Mouse (Mus musculus) spleen, adult 2 months (tissue): ENCODE measurements around the gene Ap3m1. TPM values are rescaled to one million over a fixed set of nuclear protein-coding genes. Genes with fewer than 3 reads are reported as not detected.

Source experiments
- DNase-seq, 2 experiments: peaks; one replicate each; pipeline versions ENCODE4 v3.0.0 to v3.0.0-alpha.2; 2012 to 2021; ENCODE audit warnings: low spot score in 2 of 2, low read depth in 1 of 2
- H3K27ac ChIP-seq: fragments of 200-500 bp; 2 replicates; pipeline ENCODE4 v1.5.1; 2012; ENCODE audit warnings: low read length, inconsistent platforms; ENCODE audit not compliant: insufficient read depth
- H3K27me3 ChIP-seq: fragments of 200-500 bp; 2 replicates; pipeline ENCODE4 v1.6.1; 2012; ENCODE audit warnings: mild to moderate bottlenecking, moderate library complexity, low read length, inconsistent platforms; ENCODE audit not compliant: control insufficient read depth, insufficient read depth
- H3K36me3 ChIP-seq: fragments of 200-500 bp; 2 replicates; pipeline ENCODE4 v1.6.1; 2012; ENCODE audit warnings: mild to moderate bottlenecking, low read length, inconsistent platforms; ENCODE audit not compliant: control insufficient read depth, insufficient read depth
- H3K4me1 ChIP-seq: fragments of 200-500 bp; 2 replicates; pipeline ENCODE4 v1.6.1; 2011; ENCODE audit warnings: inconsistent platforms; ENCODE audit not compliant: control insufficient read depth, insufficient read depth, insufficient read length
- H3K4me3 ChIP-seq: fragments of 200-500 bp; 2 replicates; pipeline ENCODE4 v1.5.1; 2011; ENCODE audit warnings: mild to moderate bottlenecking, inconsistent platforms; ENCODE audit not compliant: insufficient read depth, insufficient read length; ENCODE audit errors: extremely low read depth
- CTCF ChIP-seq: fragments of 200-500 bp; IDR thresholded peaks from 2 replicates; pipeline ENCODE4 v1.5.1; 2011; ENCODE audit warnings: mild to moderate bottlenecking, inconsistent platforms; ENCODE audit not compliant: insufficient read depth, insufficient read length, insufficient replicate concordance; ENCODE audit errors: extremely low read depth
- POLR2A ChIP-seq: fragments of 200-500 bp; IDR thresholded peaks from 2 replicates; pipeline ENCODE4 v1.6.1; 2011; ENCODE audit warnings: low read depth, low read length, inconsistent platforms
- WGBS: fragments of 180-500 bp; shearing (Covaris S2); methylation state at CpG from one replicate; pipeline ENCODE4 v1.1.7; 2018; 5-methylcytosine and 5-hydroxymethylcytosine counted together
- polyA plus RNA-seq: library from polyadenylated mRNA; depleted of rRNA; stranded (reverse); fragments of >200 nt; gene quantifications from 2 replicates; pipeline ENCODE4 v1.2.3, GENCODE M21; 2012; rRNA removed

Ap3m1 gene
- polyA plus RNA-seq, 1 experiment: 10.6 TPM

DNA sequence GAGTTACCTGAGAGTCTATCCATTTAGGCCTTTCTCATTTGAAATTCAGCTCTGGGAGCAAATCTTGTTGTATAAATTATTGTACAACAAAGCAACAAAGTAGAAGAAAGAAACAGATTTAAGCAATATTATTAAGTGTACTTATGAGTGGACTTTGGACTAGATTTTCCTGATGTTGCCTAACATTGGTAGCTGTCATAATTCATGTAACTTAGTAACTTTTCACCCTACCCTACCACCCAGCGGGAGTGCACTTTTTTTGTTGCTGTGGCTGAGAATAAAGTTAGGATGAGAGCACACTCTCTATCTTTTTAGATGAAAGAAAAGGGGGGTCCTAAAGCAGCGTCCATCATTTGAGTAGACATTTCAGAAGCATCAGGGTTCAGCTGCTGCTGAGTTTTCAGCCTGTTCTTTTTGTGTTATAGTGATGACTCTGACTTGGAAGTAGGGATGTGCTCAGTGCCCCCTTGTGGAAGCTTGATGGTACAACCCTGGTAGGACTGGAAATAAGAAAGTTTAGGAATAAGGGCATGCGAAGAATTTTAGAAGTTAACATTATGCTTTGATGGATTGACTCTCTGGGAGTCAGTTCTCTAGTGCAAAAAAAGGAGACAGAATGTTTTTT, 59.1 kb downstream of the Ap3m1 start:
- TF ChIP-seq POLR2A (no peak), CTCF (peak; percentile 31; the same call in 1 of the 2 replicates)
- 54% methylated on average over 3 of the region's 3 CpGs for WGBS
- peak in 1 of 2 experiments; percentile 16 for DNase-seq
- Histone ChIP-seq H3K36me3 (peaks cover 1% of the 10 kb centered on the region; the same call in 1 of the 2 replicates), H3K27ac (no peak overlapping the region), H3K4me3 (no peak overlapping the region), H3K27me3 (no peaks in the 10 kb centered on the region), H3K4me1 (no peaks in the 10 kb centered on the region)

DNA sequence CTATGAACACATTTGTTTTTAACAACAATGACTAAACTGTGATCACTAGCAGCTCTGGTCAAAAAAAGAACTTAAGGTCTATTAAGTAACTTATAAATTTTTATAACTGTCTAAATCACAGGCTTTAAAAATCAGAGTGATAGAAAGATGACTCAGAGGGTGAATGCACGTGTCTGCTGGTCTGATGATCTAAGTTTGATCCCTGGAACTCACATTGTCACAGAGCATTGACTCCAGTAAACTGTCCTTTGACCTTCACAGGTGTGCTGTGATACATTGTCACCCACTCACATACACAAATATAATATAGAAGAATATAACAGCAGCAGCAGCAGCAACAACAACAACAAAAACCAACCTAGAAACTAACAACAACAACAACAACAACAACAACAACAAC, 60.8 kb downstream of the Ap3m1 start:
- H3K27me3 ChIP-seq: no peaks in the 10 kb centered on the region
- no peak for TF ChIP-seq CTCF
- TF ChIP-seq POLR2A: no peak
- no peak for DNase-seq
- no peaks in the 10 kb centered on the region for H3K4me1 ChIP-seq
- 95% methylated on average over 1 of the region's 1 CpGs for WGBS
- H3K36me3 ChIP-seq: peaks cover 1% of the 10 kb centered on the region; the same call in 1 of the 2 replicates
- no peak overlapping the region for H3K27ac ChIP-seq
- H3K4me3 ChIP-seq: no peak overlapping the region

DNA sequence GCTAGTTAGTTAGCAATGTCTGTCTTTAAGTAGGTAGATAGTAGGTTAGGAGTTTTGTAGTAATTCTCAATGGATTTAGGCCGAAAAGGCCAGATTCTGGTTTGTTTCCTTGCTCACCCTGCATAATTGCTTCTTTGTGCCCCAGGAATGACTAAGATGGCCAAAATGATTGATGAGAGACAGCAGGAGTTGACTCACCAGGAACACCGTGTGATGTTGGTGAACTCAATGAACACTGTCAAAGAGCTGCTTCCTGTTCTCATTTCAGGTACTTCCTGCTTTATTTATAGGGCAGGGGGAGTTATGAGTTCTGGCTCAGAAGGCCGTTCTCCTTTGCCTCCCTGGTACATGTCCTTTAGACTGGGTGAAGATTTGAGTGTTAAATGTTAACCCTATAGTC, 66.8 kb downstream of the Ap3m1 start:
- H3K27me3 ChIP-seq: no peaks in the 10 kb centered on the region
- TF ChIP-seq CTCF (no peak), POLR2A (no peak)
- 39% methylated on average over 3 of the region's 3 CpGs for WGBS
- H3K4me3 ChIP-seq: no peak overlapping the region
- no peak for DNase-seq
- H3K36me3 ChIP-seq: no peaks in the 10 kb centered on the region; the same call in 1 of the 2 replicates
- H3K4me1 ChIP-seq: peaks cover 4% of the 10 kb centered on the region; the same call in 1 of the 2 replicates
- H3K27ac ChIP-seq: no peak overlapping the region

DNA sequence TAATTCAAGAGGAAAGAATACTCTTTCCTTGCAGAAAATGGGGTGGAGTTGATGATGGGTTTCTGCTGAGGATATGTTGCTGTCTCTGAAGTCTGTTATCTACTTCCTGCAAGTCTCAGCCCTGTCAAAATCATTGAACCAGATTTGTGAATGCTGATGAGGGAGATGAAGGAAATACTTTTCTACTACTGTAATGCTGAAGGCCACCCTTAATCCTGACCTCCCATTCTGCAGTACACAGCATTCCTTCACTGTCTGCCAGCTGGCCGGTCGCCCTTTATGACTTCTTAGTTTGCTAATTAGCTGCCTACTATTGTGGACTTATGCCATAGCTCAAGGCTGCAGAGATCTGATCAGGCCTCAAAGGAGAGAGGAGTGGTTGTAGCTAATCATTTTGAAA, 68.5 kb downstream of the Ap3m1 start:
- Histone ChIP-seq H3K36me3 (no peaks in the 10 kb centered on the region; the same call in 1 of the 2 replicates), H3K4me3 (no peak overlapping the region), H3K27me3 (no peaks in the 10 kb centered on the region), H3K27ac (no peak overlapping the region), H3K4me1 (peaks cover 4% of the 10 kb centered on the region; the same call in 1 of the 2 replicates)
- DNase-seq: no peak
- WGBS: 94% methylated on average over 2 of the region's 2 CpGs
- TF ChIP-seq POLR2A (no peak), CTCF (no peak)

Other genes with a start within 250 kb of the Ap3m1 start
- gene Plau, start 215.8 kb downstream of the Ap3m1 start, polyA plus RNA-seq: 1.0 and 1.2 TPM in 2 replicates
- gene Vcl, start 123.1 kb downstream of the Ap3m1 start, polyA plus RNA-seq: 20.3 and 25.0 TPM in 2 replicates
- gene Adk, start 66 bp upstream of the Ap3m1 start, polyA plus RNA-seq: 7.7 and 11.0 TPM in 2 replicates